Mouse (Mus musculus): ENCODE measurements around the gene Mcpt4.

- TF ChIP-seq EP300 (optimal IDR thresholded peaks at IDR 0.05) = no peak
- TF ChIP-seq CTCF (IDR thresholded peaks at IDR 0.05; ENCODE audit: low read depth) = no peak
Measured at GRCm38 (mm10) chr14:56093353-56093752, 31.2 kb upstream of the Mcpt4 start.

All from stomach, postnatal 0 days (tissue).